Mouse (Mus musculus) kidney, postnatal 0 days (tissue): ENCODE results near the gene Rpl6. TPM values are rescaled to one million over a fixed set of nuclear protein-coding genes. Genes with fewer than 3 reads are reported as not detected.

Source experiments
- ATAC-seq: fragments of 200-750 bp; cut with Nextera tagmentation; replicated peaks from 2 replicates; pipeline ENCODE4 v1.8.0; 2017; ENCODE audit warnings: low read depth, moderate number of reproducible peaks, moderate TSS enrichment, moderate library complexity; ENCODE audit not compliant: low FRiP score
- DNase-seq: peaks from one replicate; pipeline ENCODE4 v3.0.0-alpha.2; 2016; ENCODE audit warnings: low spot score
- H3K27ac ChIP-seq: fragments of 300-500 bp; sonication (generic); 2 replicates; pipeline ENCODE4 v1.5.1; 2014; ENCODE audit warnings: mild to moderate bottlenecking
- H3K27me3 ChIP-seq: fragments of 300-500 bp; sonication (generic); 2 replicates; pipeline ENCODE4 v1.6.1; 2014; ENCODE audit warnings: low read length, mixed read lengths; ENCODE audit not compliant: insufficient read depth
- H3K36me3 ChIP-seq: fragments of 300-500 bp; sonication (generic); 2 replicates; pipeline ENCODE4 v1.6.1; 2014; ENCODE audit warnings: low read length, mixed read lengths; ENCODE audit not compliant: insufficient read depth
- H3K4me1 ChIP-seq: fragments of 300-500 bp; sonication (generic); replicated peaks from 2 replicates; pipeline ENCODE4 v1.6.1; 2014; ENCODE audit warnings: antibody characterized with exemption, low read length, mixed read lengths; ENCODE audit not compliant: insufficient read depth
- H3K4me2 ChIP-seq: fragments of 300-500 bp; sonication (generic); 2 replicates; pipeline ENCODE4 v1.6.1; 2014; ENCODE audit warnings: mild to moderate bottlenecking, low read length, moderate library complexity, mixed read lengths
- H3K4me3 ChIP-seq: fragments of 300-500 bp; sonication (generic); replicated peaks from 2 replicates; pipeline ENCODE4 v1.5.1; 2014; ENCODE audit warnings: low read depth, low read length
- H3K9ac ChIP-seq: fragments of 300-500 bp; sonication (generic); 2 replicates; pipeline ENCODE4 v1.6.1; 2014; ENCODE audit warnings: low read depth, low read length
- H3K9me3 ChIP-seq: fragments of 300-500 bp; sonication (generic); replicated peaks from 2 replicates; pipeline ENCODE4 v1.6.1; 2016; ENCODE audit warnings: low read length, inconsistent platforms, mixed read lengths
- CTCF ChIP-seq: IDR thresholded peaks from 2 replicates; pipeline ENCODE4 v1.5.1; 2016; ENCODE audit warnings: antibody characterized with exemption, low read depth, mild to moderate bottlenecking, moderate library complexity
- WGBS: fragments of 180-500 bp; shearing (Covaris S2); extraction: QIAGEN DNeasy Blood & Tissue Kit; methylation state at CpG from one replicate; pipeline ENCODE4 v1.1.7; 2014; 5-methylcytosine and 5-hydroxymethylcytosine counted together
- polyA plus RNA-seq: library from polyadenylated mRNA; unstranded; fragments of >200 nt; fragmentation: Nextera tagmentation; extraction: Ambion mirVana; gene quantifications from 2 replicates; pipeline ENCODE4 v1.2.1, GENCODE M21; 2015

Rpl6 gene
- polyA plus RNA-seq, 1 experiment from 2014 or later: 681 TPM

DNA sequence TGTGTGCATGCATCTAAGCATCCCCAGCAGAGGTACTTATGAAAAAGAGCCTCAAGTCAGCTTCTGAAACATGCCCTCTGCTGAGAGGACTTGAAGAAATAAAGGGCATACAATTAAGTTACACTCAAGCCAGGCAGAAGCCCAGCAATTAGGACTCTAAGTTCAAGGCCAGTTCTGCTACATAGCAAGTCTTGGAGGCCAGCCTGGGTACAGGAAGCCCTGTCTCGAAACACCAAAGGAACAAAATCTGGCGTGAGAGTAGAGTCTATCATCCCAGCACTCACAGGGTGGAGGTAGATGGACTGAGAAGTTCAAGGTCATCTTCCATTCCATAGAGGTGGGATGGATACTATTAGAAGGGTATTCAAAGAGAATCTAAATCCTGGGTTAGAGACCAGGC, 19.9 kb upstream of the Rpl6 start:
- H3K4me3 ChIP-seq: no peak overlapping the region
- H3K9me3 ChIP-seq: no peaks in the 10 kb centered on the region
- no peak overlapping the region for H3K9ac ChIP-seq
- H3K4me1 ChIP-seq: peaks cover 26% of the 10 kb centered on the region
- ATAC-seq: no peak
- no peaks in the 10 kb centered on the region for H3K36me3 ChIP-seq
- no peak overlapping the region for H3K4me2 ChIP-seq
- no peak for TF ChIP-seq CTCF
- 61% methylated on average over 2 of the region's 2 CpGs for WGBS
- no peak overlapping the region for H3K27ac ChIP-seq
- no peak for DNase-seq
- H3K27me3 ChIP-seq: no peaks in the 10 kb centered on the region

- H3K9me3 ChIP-seq: no peaks in the 10 kb centered on the region
- no peak overlapping the region for H3K9ac ChIP-seq
- ATAC-seq: peak; percentile 46; the same call in 1 of the 2 replicates
- no peak overlapping the region for H3K4me3 ChIP-seq
- 17% methylated on average over 11 of the region's 11 CpGs for WGBS
- H3K4me2 ChIP-seq: peak overlapping the region; percentile 24; the same call in 1 of the 2 replicates
- no peaks in the 10 kb centered on the region for H3K27me3 ChIP-seq
- H3K27ac ChIP-seq: peak overlapping the region; percentile 31; the same call in 1 of the 2 replicates
- H3K4me1 ChIP-seq: peaks cover 26% of the 10 kb centered on the region
- no peak for TF ChIP-seq CTCF
- DNase-seq: peak; percentile 59
- no peaks in the 10 kb centered on the region for H3K36me3 ChIP-seq
Observed at GRCm38 (mm10) chr5:121184945-121185551, 19.2 kb upstream of the Rpl6 start.

- H3K4me3 ChIP-seq: no peak overlapping the region
- no peak for ATAC-seq
- no peaks in the 10 kb centered on the region for H3K36me3 ChIP-seq
- no peak for DNase-seq
- WGBS: 91% methylated on average over 8 of the region's 8 CpGs
- H3K4me2 ChIP-seq: no peak overlapping the region
- no peaks in the 10 kb centered on the region for H3K9me3 ChIP-seq
- TF ChIP-seq CTCF: no peak
- H3K9ac ChIP-seq: no peak overlapping the region
- H3K27ac ChIP-seq: no peak overlapping the region
- peaks cover 25% of the 10 kb centered on the region for H3K4me1 ChIP-seq
- no peaks in the 10 kb centered on the region for H3K27me3 ChIP-seq
Observed at GRCm38 (mm10) chr5:121187580-121188001, 16.7 kb upstream of the Rpl6 start.

- 88% methylated on average over 9 of the region's 9 CpGs for WGBS
- ATAC-seq (no peak), DNase-seq (no peak)
- no peaks in the 10 kb centered on the region for H3K27me3 ChIP-seq
- H3K9me3 ChIP-seq: no peaks in the 10 kb centered on the region
- H3K4me2 ChIP-seq: no peak overlapping the region
- no peak overlapping the region for H3K27ac ChIP-seq
- H3K4me1 ChIP-seq: peaks cover 23% of the 10 kb centered on the region
- TF ChIP-seq CTCF: no peak
- no peaks in the 10 kb centered on the region for H3K36me3 ChIP-seq
- H3K9ac ChIP-seq: no peak overlapping the region
- no peak overlapping the region for H3K4me3 ChIP-seq
Observed at GRCm38 (mm10) chr5:121188265-121188664, 16.0 kb upstream of the Rpl6 start.

DNA sequence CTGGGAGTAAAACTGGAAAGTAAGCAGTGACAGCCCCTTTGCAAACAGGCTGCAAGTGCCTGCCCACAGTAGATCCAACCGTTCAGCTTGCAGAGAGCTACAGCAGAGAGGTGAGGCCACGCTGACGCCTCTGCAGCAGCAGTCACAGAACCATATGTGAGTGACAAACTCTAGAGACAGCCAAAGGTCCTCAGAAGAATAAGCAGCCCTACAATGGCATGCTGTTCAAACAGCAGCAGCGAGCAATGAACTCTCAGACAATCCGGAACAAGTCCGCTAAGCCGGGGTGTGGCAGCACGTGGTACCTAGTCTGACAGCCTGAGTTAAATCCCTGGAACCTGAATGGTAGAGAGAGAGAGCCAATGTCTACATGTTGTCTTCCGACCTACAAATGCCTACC, 15.1 kb upstream of the Rpl6 start:
- H3K27me3 ChIP-seq: no peaks in the 10 kb centered on the region
- no peak overlapping the region for H3K9ac ChIP-seq
- no peak overlapping the region for H3K4me2 ChIP-seq
- no peak overlapping the region for H3K4me3 ChIP-seq
- no peak for DNase-seq
- no peaks in the 10 kb centered on the region for H3K9me3 ChIP-seq
- no peaks in the 10 kb centered on the region for H3K36me3 ChIP-seq
- ATAC-seq: no peak
- WGBS: 82% methylated on average over 9 of the region's 9 CpGs
- peaks cover 19% of the 10 kb centered on the region for H3K4me1 ChIP-seq
- H3K27ac ChIP-seq: no peak overlapping the region
- TF ChIP-seq CTCF: no peak

DNA sequence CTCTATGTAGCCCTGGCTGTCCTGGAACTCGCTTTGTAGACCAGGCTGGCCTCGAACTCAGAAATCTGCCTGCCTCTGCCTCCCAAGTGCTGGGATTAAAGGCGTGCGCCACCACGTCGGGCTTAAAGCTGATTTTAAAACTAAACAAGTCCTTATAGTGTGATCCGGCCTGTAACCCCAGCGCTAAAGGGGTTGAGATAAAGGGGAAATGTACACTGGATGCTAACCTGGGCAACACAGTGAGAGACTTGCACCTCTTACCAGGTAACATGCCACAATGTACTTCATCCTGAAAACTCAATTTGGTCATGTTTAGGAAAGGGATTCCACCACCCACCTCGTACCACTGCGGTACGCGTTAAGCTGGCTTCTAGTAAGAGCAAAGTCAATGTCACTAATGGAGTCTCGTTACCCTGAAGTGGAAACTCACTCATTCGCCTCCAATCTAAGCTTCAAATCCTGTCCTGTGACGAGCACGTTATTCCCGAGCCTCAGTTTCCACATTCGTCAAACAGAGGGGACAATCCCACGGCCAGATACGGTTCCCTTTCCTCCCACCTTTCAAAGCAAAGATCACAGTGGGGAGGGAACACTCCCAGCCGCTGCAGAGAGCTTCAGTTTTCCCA, 14.0 kb upstream of the Rpl6 start:
- Histone ChIP-seq H3K4me1 (peaks cover 7% of the 10 kb centered on the region), H3K4me2 (peak overlapping the region; percentile 78), H3K9ac (peak overlapping the region; percentile 96), H3K4me3 (peak overlapping the region; percentile 96), H3K36me3 (no peaks in the 10 kb centered on the region), H3K27me3 (no peaks in the 10 kb centered on the region), H3K9me3 (no peaks in the 10 kb centered on the region), H3K27ac (peak overlapping the region; percentile 86; the same call in 1 of the 2 replicates)
- TF ChIP-seq CTCF: no peak; the same call in 1 of the 2 replicates
- ATAC-seq: no peak
- DNase-seq: no peak
- WGBS: 32% methylated on average over 21 of the region's 21 CpGs
